Mouse (Mus musculus) heart, adult 18-20 months (tissue): ENCODE results near the gene Nqo1. TPM values are rescaled to one million over a fixed set of nuclear protein-coding genes. Genes with fewer than 3 reads are reported as not detected.

Source experiments
- total RNA-seq, 2 experiments: library from RNA; stranded (reverse); gene quantifications; 2 replicates each; pipeline ENCODE4 v1.2.3; 2021

Gene Nqo1
- total RNA-seq, 2 experiments from 2014 or later = 45.5 to 61.4 TPM

Other genes with a start within 250 kb of the Nqo1 start
- 10 to 100 TPM; 18.4 to 23.1 TPM for gene Nfat5, start 109.7 kb downstream of the Nqo1 start, total RNA-seq
- gene Nob1, start 21.8 kb upstream of the Nqo1 start, total RNA-seq = 10 to 100 TPM; 22.6 to 23.1 TPM
- gene Wwp2, start 33.2 kb upstream of the Nqo1 start, total RNA-seq = 10 to 100 TPM; 22.5 to 25.8 TPM
- gene Psmd7, start 185.3 kb upstream of the Nqo1 start, total RNA-seq = 100 to 1,000 TPM in 1 of 2 experiments, 10 to 100 TPM in 1; 99.4 to 103 TPM